Mouse (Mus musculus): ENCODE results near the gene Dgkg.

Gene Dgkg

GRCm38 (mm10) chr16:22643460-22643859 is 13.6 kb downstream of the Dgkg start:
- no peak for DNase-seq

- no peak for DNase-seq
These were observed 14.1 kb downstream of the Dgkg start for GRCm38 (mm10) chr16:22642953-22643352.

GRCm38 (mm10) chr16:22642054-22642453 is 15.0 kb downstream of the Dgkg start:
- no peak for DNase-seq

GRCm38 (mm10) chr16:22641588-22641987 is 15.4 kb downstream of the Dgkg start:
- DNase-seq = no peak

- no peak for DNase-seq
These were observed 19.7 kb downstream of the Dgkg start for GRCm38 (mm10) chr16:22637311-22637710.

- no peak for DNase-seq
These were observed 21.3 kb downstream of the Dgkg start for GRCm38 (mm10) chr16:22635706-22636105.

- DNase-seq = no peak
These were observed 24.0 kb downstream of the Dgkg start for GRCm38 (mm10) chr16:22633063-22633462.

- DNase-seq = no peak
These were observed 26.7 kb downstream of the Dgkg start for GRCm38 (mm10) chr16:22630351-22630750.

- no peak for DNase-seq
These were observed 27.1 kb downstream of the Dgkg start for GRCm38 (mm10) chr16:22629900-22630299.

GRCm38 (mm10) chr16:22625987-22626386 is 31.0 kb downstream of the Dgkg start:
- no peak for DNase-seq

- DNase-seq = no peak
These were observed 31.6 kb downstream of the Dgkg start for GRCm38 (mm10) chr16:22625412-22625811.

GRCm38 (mm10) chr16:22622286-22622685 is 34.7 kb downstream of the Dgkg start:
- DNase-seq = no peak

GRCm38 (mm10) chr16:22621299-22621920 is 35.6 kb downstream of the Dgkg start:
- DNase-seq = no peak

- no peak for DNase-seq
These were observed 38.5 kb downstream of the Dgkg start for GRCm38 (mm10) chr16:22618424-22619056.

GRCm38 (mm10) chr16:22615805-22616204 is 41.2 kb downstream of the Dgkg start:
- no peak for DNase-seq

GRCm38 (mm10) chr16:22613186-22614073 is 43.6 kb downstream of the Dgkg start:
- DNase-seq = no peak

- DNase-seq = no peak
These were observed 49.0 kb downstream of the Dgkg start for GRCm38 (mm10) chr16:22608046-22608445.

- no peak for DNase-seq
These were observed 50.0 kb downstream of the Dgkg start for GRCm38 (mm10) chr16:22606989-22607388.

- no peak for DNase-seq
These were observed 54.6 kb downstream of the Dgkg start for GRCm38 (mm10) chr16:22602399-22602798.

GRCm38 (mm10) chr16:22601756-22602155 is 55.3 kb downstream of the Dgkg start:
- no peak for DNase-seq

GRCm38 (mm10) chr16:22600108-22600699 is 56.8 kb downstream of the Dgkg start:
- DNase-seq = no peak

GRCm38 (mm10) chr16:22598741-22599140 is 58.3 kb downstream of the Dgkg start:
- DNase-seq = no peak

GRCm38 (mm10) chr16:22596394-22596793 is 60.6 kb downstream of the Dgkg start:
- DNase-seq = no peak

Measured in thymus, postnatal 25 days (tissue).